Mouse (Mus musculus) testis, adult 2 months (tissue): ENCODE measurements around the gene Ddx46.

Experiments
- CTCF ChIP-seq: fragments of 200-500 bp; IDR thresholded peaks from 2 replicates; pipeline ENCODE4 v1.5.1; 2012; ENCODE audit warnings: low read depth, mild to moderate bottlenecking, inconsistent platforms, low read length, moderate library complexity; ENCODE audit not compliant: control insufficient read depth, insufficient read depth, insufficient replicate concordance
- POLR2A ChIP-seq: fragments of 200-500 bp; IDR thresholded peaks from 2 replicates; pipeline ENCODE4 v1.6.1; 2012; ENCODE audit warnings: low read depth, mild to moderate bottlenecking, inconsistent platforms, low read length, moderate library complexity; ENCODE audit not compliant: control insufficient read depth

DNA sequence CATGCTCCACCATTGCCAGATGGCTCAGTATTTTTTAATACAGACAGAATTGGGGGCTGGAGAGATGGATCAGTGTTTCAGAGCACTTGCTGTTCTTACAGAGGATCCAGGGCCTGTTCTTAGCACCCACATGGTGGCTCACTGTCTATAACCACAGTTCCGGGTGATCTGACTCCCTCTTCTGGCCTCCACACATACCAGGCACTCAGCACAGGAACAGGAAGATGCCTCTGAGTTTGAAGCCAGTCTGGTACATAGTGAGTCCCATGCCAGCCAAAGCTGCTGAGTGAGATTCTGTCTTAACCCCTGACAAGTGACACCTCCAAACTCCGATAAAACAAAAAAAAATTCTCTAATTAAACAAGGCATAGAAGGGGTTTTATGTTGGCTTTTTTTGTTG is 14.6 kb upstream of the Ddx46 start:
- TF ChIP-seq CTCF (no peak), POLR2A (no peak)
